Mouse (Mus musculus) ES-E14 (cell line): ENCODE data around the gene Alppl2.

ENCODE experiments used
- CHD2 ChIP-seq: IDR thresholded peaks from 2 replicates; pipeline ENCODE4 v1.6.1; 2014; ENCODE audit warnings: mild to moderate bottlenecking, low read depth, low read length, inconsistent platforms
- HCFC1 ChIP-seq: IDR thresholded peaks from 2 replicates; pipeline ENCODE4 v1.6.1; 2012; ENCODE audit warnings: low read length, inconsistent platforms, borderline replicate concordance; ENCODE audit not compliant: insufficient read depth
- MAFK ChIP-seq: IDR thresholded peaks from 2 replicates; pipeline ENCODE4 v1.6.1; 2014; ENCODE audit warnings: mild to moderate bottlenecking, low read depth, low read length, inconsistent platforms; ENCODE audit not compliant: insufficient read depth
- ZC3H11A ChIP-seq: IDR thresholded peaks from 2 replicates; pipeline ENCODE4 v1.6.1; 2012; ENCODE audit warnings: low read depth, mild to moderate bottlenecking, inconsistent platforms, low read length, borderline replicate concordance

DNA sequence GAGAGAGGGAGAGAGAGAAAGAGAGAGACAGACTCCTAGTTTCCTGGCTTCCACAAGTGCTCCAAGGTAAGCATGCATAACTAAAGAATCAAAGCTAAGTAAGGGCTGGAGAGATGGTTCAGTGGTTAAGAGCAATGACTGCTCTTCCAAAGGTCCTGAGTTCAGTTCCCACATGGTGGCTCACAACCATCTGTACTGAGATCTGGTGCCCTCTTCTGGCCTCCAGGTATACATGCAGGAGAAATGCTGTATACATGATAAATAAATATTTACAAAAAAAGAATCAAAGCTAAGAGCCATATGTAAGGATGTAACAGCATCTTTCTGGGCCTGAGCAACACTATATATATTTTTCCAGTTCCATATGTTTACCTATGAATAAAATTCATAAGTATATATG, 28.8 kb downstream of the Alppl2 start:
- TF ChIP-seq CHD2 (no peak), MAFK (no peak), HCFC1 (no peak), ZC3H11A (0 out of 2 replicates have a peak, but pooled peaks have one; percentile 15)
